Mouse (Mus musculus) megakaryocyte progenitor cell, adult 5-6 weeks (primary cell): ENCODE data around the gene Snx33. TPM values are rescaled to one million over a fixed set of nuclear protein-coding genes. Genes with fewer than 3 reads are reported as not detected.
"Not testable (repeated sequence)": the region's sequence is repeated elsewhere in the genome, so short reads cannot be mapped to it uniquely, and the experiment has no call there.

Source experiments
- ATAC-seq: replicated peaks from 2 replicates; pipeline ENCODE4 v1.8.0; 2016; ENCODE audit warnings: mild to moderate bottlenecking, moderate TSS enrichment, inconsistent platforms; ENCODE audit not compliant: poor library complexity
- total RNA-seq, 2 experiments: library from RNA; stranded (forward) in 1 of 2; stranded (reverse) in 1 of 2; fragments of 157-497, 149-512 nt in 1 of 2; fragments of 200-1000 nt in 1 of 2; gene quantifications; 2 replicates each; pipeline versions ENCODE4 v1.2.3 to v1.2.4; 2015 to 2017

Snx33 gene
- total RNA-seq (2015) (3.3 TPM in 2 replicates), total RNA-seq (2017) (2.8 TPM in 2 replicates)

DNA sequence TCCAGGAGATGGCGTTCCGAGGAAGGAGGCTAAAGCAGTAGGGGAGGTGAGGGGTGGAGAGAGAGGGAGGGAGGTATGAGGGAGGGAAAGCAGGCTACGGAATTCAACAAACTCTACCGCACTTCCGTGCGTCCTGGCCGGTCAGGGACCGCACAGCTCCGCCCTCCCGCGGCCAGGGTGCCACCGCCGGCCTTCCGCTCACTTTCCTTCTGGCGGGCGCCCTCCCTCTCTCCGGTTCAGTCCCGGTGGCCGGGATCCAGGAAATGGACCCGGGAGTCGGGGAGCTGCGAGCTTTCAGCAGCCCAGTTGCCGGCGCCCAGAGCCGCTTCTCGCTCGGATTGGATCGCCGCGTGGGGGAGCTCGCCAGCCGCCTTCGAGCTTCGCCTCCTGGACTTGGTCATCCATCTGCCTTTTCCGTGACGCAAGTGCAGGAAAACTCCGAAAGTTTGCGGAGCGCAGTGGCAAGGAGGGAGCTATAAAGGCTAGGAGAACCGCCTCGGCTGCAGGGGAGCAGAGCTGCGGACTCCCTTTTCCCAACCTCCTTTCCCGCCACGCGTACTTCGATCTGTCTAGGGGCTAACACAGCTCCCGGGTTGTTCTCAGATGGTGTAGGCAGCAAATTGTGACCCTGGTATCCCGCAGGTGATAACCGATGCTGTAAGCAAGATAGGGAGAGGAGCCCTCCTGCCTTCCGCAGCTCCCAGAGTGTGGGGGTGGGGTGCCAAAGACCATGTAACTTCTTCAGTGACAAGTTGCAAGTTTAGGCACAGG lies at the start of gene Snx33:
Gene Snx33 (minus strand): TSS at position 331 of the 771 bp plus-strand sequence.
- peak; percentile 74 for ATAC-seq

DNA sequence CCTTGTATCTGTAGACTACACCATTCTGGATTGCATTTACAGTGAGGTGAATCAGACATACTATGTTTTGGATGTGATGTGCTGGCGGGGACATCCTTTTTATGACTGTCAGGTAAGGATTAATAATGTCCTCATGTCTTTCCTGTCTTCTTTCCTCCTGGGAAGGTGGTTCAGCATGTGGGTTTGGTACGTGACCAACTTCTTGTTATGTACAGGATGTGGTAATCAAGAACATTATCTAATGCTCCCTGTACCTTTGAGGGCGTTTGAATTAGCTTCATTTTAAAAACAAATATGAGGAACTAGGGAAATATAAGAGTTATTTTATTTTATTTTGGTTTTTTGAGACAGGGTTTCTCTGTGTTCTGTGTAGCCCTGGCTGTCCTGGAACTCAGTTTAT lies 47.0 kb upstream of the Snx33 start:
- no peak for ATAC-seq

DNA sequence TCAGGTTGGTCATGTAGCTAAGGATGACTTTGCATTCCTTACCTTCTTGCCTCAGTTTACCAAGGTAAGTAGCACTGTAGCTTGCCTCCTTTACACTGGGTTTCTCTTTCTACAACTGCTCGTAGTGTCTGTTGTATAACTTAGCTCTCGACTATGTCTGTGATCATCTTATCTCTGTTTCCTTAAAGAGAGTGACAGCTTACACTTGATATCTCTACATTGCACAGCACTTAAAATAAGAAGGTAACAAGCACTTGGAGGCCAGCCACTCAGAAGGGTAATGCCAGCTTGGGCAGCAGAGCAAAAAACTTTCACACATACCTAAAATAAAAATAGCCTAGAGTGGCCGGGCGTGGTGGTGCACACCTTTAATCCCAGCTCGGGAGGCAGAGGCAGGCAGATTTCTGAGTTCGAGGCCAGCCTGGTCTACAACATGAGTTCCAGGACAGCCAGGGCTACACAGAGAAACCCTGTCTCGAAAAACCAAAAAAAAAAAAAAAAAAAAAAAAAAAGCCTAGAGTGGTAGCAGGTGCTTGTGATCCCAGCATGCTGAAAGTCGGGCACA lies 45.9 kb upstream of the Snx33 start:
- ATAC-seq, result 0 out of 2 replicates have a peak, but pooled peaks have one; percentile 31

DNA sequence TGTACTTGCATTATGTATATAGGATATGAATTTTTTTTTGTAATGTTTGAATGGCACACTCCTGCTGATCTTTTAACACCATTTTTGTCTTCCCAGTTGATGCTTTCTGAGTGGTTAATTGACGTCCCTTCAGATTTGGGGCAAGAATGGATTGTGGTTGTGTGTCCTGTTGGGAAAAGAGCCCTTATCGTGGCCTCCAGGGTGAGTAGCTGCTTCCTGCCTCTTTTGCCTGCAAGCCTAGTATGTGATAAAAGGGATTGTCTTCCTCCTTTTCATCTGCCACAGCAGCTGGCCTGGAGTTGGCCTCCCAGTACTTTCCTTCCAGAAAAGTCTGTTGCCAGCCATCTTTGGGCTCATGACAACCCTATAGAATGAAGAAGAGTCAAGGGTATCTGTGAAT lies 42.0 kb upstream of the Snx33 start:
- ATAC-seq, result no peak

DNA sequence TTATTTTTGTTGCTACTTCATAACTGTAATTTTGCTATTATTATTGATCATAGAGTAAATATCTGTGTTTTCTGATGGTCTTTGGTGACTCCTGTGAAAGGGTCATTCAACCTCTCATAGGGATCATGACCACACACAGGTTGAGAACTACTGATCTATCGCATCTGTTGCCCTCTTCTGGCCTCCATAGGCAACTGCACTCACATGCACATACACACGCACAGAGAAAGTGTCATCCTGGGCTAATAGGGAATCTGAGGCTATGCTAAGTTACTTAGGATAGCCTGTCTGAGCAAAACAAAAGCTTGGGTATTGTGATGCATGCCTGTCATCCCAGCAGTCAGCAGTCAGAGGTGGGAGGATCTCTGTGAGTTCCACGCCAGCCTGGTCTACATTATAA lies 33.4 kb upstream of the Snx33 start:
- ATAC-seq, result no peak

DNA sequence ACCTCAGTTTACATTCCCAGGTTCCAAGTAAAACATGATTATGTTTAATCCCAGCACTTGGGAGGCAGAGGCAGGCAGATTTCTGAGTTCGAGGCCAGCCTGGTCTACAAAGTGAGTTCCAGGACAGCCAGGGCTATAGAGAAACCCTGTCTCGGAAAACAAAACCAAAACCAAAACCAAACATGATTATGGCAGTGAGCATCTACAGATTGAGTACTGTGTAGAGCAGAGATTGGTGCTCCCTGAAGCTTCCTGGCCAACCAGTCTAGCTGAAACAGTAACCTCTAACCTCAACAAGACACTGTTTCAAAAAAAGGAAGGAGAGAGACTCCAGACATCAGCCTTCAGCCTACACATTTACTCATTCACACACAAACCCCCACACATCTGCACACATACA lies 30.5 kb upstream of the Snx33 start:
- no peak for ATAC-seq

DNA sequence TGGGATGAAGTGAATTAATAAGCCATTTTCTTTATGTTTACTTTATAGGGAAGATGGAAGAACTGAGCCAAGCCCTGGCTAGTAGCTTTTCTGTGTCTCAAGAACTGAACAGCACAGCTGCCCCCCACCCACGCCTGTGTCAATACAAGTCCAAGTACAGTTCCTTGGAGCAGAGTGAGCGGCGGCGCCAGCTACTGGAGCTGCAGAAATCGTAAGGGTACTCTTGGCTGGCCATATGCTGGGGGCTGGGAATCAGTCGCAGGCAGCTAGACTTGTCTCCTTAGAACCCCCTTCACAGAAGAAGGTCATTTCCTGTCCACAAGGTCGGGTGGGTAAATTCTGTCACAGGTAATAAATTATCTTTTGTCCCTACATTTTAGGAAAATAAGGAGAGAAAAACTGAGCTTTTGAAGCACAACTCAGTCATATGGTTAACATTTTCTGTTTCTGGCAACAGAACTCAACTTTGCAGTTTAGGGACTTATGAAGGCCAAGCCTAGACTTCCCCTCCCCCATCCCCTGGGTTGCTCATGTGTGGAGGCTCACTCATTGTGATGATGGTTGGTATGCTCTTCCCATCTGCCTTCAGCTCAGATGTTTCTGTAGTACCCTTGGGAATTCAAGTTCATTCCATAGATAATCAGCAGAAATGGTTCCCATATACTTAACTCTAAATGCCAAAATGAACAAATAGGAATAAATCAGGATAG lies 28.9 kb upstream of the Snx33 start:
- no peak for ATAC-seq

DNA sequence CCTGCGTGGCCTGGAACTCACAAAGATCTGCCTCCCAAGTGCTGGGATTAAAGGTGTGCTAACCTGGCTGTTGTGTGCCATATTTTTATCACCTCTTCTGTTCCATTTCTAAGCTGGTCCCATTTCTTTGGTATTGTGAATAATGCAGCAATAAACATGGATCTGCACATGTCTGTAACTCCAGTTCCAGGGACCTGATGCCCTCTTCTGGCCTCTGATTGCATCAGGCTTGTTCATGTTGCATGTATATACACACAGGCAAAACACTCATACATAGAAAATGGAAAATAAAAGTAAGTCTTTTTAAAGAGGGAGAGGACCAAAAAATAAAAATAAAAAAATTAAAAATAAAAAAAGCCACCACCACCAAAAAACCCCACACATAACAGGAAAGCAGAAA lies 25.4 kb upstream of the Snx33 start:
- no peak for ATAC-seq

DNA sequence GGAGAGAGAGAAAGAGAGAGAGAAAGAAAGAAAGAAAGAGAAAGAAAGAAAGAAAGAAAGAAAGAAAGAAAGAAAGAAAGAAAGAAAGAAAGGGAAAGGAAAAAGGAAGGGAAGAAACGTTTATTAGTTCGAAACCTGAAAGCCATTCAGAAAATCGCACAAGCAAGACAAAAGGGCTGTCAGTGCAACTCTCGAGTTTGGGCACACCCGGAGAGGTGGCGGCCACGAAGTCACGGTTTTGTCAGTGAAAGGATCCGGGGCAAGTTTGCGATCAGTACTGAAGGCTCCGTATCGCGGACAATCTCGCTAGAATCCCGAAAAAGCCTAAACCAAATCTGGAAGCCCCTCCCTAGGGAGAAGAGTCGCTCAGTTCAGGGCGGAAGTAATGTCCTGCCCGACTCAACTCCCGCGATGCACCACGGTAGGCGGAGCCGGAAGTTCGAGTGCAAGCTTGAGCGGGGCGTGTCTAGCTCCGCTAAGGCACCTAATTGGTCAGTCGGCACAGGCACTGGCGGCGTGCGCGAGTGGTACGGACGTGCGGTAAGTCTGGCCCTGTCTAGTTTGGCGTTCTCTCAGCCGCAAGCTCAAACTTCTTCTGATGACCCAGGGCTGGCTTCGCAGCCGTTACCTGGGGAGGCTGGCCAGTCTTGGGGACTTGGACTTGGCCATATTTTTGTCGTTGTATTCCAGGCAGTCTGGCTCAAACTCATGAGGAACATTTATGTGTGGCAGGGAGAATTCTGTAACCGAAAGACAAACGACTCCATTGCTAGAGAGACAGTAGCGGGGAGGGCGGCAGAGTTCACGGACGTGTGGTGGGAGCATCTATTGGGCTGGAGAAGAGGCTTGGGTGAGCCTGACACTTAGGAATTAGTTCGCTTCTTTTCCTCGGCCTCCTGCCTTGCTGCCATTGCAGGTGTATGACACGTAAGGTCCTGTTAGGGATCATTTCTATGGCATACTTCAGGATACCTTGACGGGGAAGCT lies 22.5 kb upstream of the Snx33 start, which contains the start of gene Snupn:
Gene Snupn (plus strand): TSS at position 465 of the 987 bp plus-strand sequence.
- peak; percentile 99 for ATAC-seq

DNA sequence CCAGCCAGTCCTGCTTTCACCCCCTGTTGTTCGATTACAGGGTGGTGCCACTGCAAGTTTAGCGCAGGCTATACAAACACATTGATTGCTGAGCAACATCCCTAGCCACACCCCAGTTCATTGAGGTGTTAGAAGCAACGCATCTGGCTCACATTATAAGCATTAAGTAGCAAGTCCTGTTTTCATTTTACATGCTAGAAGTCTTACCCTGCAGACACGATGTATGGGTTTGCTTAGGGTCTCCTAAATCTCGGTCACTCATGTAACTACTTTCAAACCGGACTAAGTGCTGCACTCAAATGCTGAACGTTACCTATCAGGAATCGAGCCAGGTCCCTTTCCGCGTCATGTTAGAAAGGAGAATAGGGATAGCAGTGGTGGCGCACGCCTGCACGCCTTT lies 21.6 kb upstream of the Snx33 start:
- ATAC-seq, result 0 out of 2 replicates have a peak, but pooled peaks have one; percentile 9

DNA sequence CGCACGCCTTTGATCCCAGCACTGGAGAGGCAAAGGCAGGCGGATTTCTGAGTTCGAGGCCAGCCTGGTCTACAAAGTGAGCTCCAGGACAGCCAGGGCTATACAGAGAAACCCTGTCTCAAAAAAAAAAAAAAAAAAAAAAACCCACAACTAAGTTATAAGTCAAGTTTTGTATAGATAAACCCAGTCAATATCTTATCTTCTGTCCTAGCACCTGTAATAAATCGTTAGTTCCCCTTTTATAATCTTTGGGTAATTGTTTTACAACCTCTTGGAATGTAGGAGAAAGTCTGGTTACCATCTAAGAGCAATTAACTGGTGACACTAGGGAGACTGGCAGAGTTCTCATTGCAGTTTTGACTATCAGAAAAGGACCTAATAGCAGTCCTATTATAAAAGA lies 20.5 kb upstream of the Snx33 start:
- ATAC-seq, result not testable (repeated sequence)

DNA sequence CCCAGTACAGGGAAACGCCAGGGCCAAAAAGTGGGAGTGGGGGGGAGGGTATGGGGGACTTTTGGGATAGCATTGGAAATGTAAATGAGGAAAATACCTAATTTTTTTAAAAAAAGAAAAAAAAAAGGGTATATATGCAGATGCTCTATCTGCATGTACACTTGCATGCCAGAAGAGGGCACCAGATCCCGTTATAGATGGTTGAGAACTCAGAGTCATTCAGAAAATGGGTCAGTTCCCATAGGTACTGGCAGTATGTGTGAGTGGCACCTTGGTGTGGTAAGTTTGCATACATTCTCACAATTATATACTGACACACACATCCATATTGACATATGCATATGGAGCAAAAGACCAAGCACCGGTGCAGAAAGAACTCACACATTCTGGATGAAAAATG lies 19.3 kb upstream of the Snx33 start:
- not testable (repeated sequence) for ATAC-seq

DNA sequence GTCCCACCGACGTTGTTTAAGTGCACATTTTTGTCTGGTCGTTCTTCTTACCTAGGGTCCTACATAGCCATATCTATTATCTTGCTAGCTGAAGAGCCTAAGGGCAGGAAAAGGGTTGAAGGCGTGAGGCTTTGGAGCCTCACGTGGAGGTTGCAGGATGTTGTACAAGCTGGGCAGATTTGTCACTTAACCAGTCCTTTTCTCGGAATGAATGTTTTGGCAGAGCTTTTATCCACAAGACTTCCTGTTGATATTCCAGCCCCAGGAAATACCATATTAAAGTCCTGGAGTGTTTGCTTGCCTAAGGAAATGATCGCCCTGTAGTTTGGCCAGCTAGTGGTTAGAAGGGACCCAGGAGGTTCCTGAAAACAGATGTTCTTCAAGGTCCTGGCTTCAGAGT lies 10.2 kb upstream of the Snx33 start:
- no peak for ATAC-seq

DNA sequence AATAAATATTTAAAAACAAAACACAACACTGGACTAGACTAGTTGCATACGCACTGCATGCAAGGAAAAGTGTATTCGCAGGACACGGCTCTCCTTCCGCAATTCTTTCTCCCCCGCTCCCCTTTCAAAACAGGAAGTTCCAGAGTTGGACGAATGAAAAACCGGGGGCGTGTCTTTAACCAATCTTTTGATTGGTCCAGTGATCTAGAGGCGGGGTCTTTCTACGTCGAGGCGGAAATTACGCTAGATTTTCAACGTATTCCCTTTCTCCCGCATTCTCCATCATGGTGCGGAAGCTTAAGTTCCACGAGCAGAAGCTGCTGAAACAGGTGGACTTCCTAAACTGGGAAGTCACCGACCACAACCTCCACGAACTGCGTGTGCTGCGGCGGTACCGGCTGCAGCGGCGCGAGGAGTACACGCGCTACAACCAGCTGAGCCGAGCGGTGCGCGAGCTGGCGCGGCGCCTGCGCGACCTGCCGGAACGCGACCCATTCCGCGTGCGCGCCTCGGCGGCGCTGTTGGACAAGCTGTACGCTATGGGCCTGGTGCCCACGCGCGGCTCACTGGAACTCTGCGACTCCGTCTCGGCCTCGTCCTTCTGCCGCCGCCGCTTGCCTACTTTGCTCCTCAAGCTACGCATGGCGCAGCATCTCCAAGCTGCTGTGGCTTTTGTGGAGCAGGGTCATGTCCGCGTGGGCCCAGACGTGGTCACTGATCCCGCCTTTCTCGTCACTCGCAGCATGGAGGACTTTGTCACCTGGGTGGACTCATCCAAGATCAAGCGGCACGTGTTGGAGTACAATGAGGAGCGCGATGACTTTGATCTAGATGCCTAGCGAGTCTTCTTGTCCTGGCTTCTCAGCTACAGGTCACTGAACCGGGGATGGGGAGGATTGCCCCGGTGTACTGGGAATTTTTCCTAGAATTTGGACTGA lies 9.3 kb upstream of the Snx33 start, which contains the start of gene Imp3:
Gene Imp3 (plus strand): TSS at position 253 of the 938 bp plus-strand sequence.
- ATAC-seq, result peak; percentile 90

DNA sequence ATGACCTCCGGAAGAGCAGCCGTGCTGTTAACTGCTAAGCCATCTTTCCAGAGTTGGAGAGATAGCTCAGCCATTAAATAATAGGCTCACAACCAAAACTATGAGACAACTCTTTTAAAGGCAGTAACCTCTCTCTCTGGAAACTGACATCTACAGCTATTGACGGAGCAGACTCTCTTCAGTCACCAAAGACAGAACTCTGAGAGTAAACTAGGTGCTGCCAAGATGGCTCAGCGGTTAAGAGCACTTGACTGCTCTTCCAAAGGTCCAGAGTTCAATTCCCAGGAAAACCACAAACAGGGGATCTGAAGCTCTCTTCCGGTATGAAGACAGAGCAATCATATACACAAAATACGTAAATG lies 8.7 kb upstream of the Snx33 start:
- ATAC-seq, result no peak

DNA sequence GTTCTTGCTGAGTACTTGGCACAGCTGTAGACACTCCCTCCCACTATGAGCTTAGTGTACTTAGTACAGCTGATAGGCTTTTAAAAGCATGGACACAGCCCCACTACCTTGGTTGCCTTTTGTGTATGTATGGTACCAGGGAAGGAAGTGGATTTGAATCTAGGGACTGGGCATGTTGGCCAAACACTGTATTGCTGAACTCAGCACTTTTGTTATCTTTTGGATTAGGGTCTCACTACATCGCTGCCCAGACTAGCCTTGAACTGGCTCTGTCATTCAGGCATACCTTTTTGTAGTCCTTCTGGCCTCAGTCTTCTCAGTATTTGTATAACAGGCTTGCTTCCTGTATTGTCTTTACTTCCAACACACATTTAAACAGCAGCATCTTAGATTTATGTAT lies 2.4 kb upstream of the Snx33 start:
- no peak for ATAC-seq

DNA sequence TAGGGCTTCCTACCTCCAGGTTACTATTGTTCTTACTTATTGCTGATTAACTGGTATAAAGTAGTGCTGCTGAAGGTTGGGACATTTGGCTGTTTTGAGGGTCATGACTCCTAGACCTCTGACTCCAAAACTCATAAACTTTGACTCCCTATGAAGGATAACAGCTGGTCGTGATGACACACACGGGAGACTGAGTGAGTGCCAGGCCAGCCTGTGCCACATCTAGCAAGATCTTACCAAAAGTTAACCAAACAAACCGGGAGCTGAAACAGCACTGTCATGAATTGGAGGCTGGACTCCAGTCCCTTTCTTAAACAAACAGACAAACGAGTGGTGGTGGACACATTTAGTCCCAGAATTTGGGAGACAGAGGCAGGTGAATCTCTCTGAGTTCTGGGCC lies 1.3 kb upstream of the Snx33 start:
- no peak for ATAC-seq

DNA sequence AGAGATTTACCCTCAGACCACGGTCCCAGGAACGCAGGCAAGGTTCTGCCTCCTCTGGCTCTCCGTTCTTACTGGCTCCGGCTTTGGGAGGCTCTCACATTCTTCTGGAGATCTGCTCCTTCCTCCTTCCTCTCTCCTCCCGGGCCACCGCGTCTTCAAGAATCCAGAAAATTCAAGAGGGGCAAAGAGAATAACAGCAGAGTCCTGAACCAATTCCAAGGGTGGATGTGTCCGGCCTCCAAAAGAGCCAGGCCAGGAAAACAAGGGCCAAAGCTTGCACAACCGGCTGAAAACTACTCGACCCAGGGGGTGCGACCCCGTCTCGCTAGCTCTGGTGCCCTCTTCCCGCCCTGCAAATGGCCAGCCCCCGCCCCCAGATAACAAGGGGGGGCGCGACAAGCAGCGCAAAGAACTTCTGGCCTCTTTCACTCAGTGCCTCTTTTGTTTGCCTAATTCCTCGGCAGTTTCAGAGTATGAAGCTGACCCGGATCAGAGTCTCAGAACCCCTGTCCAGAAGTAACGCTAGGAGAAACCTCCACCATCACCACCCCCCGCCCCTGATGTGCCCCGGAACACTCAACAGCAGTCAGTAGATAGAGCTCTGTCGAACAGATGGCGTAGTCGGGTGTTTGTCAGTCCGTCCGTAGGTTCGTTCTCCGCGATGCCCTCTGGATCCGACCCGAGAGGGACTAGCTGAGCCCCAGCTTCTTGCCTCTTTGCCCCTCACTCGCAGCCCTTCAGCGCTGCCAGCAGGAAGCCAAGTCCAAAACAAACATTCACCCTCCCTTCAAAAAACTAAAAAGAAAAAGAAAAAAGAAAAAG lies 769 bp downstream of the Snx33 start:
- ATAC-seq, result no peak; the same call in 1 of the 2 replicates

DNA sequence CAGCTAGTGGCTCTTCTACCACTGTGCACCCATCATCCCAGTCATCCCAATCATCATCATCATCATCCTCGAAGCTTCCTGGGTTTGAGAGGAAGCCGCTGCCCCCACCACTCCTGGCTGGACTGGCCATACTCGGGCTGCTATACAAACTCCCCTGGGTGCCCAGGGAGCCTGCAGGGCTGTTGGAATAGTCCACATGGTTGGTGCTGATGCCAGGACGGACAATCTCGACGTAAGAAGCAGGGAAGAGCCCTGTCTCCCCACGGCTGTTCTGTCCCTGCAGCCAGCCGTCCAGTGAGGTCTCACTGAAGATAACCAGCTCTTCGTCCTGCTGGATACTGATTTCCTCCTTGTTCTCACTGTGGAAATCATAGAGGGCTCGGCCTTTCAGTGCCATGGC lies 1.8 kb downstream of the Snx33 start:
- no peak for ATAC-seq
